In genomic region chr9:32556313-32556712, GRCm38 (mm10) we compare ENCODE assay signal across 15 mouse cellular contexts. TPM values are rescaled to one million over a fixed set of nuclear protein-coding genes. Genes with fewer than 3 reads are reported as not detected.
DNase-seq lines count a peak whose midpoint lies in the region; ATAC-seq lines count a peak whose summit lies in the region.
"Had no signal": no experiment of that assay in that cellular context is flagged by ENCODE, and none has a peak within 500 bp of the region (broad histone marks: within the 10 kb centered on the region; RNA-seq: fewer than 3 reads in every experiment).

No protein-coding gene starts in this region.

- no peaks in the 10 kb centered on the region for H3K9me3 ChIP-seq in heart, embryonic 12.5 days (replicated peaks)
- H3K9me3 ChIP-seq in lung, embryonic 16.5 days (ENCODE audit: control insufficient read depth, low read length), result no peaks in the 10 kb centered on the region

- H3K4me2 ChIP-seq in heart, embryonic 12.5 days, result no peak overlapping the region
- no peak overlapping the region for H3K4me2 ChIP-seq in lung, embryonic 16.5 days (ENCODE audit: low read depth, low read length)

- H3K9ac ChIP-seq in heart, embryonic 12.5 days, result no peak overlapping the region
- H3K9ac ChIP-seq in lung, embryonic 16.5 days (ENCODE audit: low read length), result no peak overlapping the region

- H3K4me1 ChIP-seq in heart, embryonic 12.5 days (replicated peaks), result peaks cover 7% of the 10 kb centered on the region
- no peaks in the 10 kb centered on the region; the same call in 1 of the 2 replicates for H3K4me1 ChIP-seq in lung, embryonic 16.5 days (replicated peaks; ENCODE audit: control insufficient read depth, insufficient read depth, low read length)

- no peak overlapping the region for H3K27ac ChIP-seq in heart, embryonic 12.5 days (ENCODE audit: poor library complexity, severe bottlenecking)
- H3K27ac ChIP-seq in lung, embryonic 16.5 days (ENCODE audit: low read length), result peak overlapping the region; percentile 83

- H3K36me3 ChIP-seq in heart, embryonic 12.5 days, result no peaks in the 10 kb centered on the region
- H3K36me3 ChIP-seq in lung, embryonic 16.5 days (ENCODE audit: control insufficient read depth, insufficient read depth, low read length), result no peaks in the 10 kb centered on the region

- no peak overlapping the region for H3K4me3 ChIP-seq in heart, embryonic 12.5 days
- H3K4me3 ChIP-seq in lung, embryonic 16.5 days (ENCODE audit: low read length), result no peak overlapping the region

- no peak for DNase-seq in heart, adult 8-10 months (ENCODE audit: low spot score)
- DNase-seq in thymus, postnatal 4 days, result peak; percentile 57
- no peak for DNase-seq in thymus, postnatal 25 days
- no peak for DNase-seq in embryo, embryonic 10.5 days (ENCODE audit: low spot score)
- no peak for DNase-seq in urinary bladder, postnatal 10 days (ENCODE audit: low spot score)
- DNase-seq in ovary, adult 18-20 months (ENCODE audit: low spot score), result no peak
- DNase-seq: cerebellum, adult 18-20 months; embryo, embryonic 11 days; layer of hippocampus, adult 9-11 months; spleen, adult 18-20 months had no signal

- 0 out of 2 replicates have a peak, but pooled peaks cover 4% of the 10 kb centered on the region for H3K27me3 ChIP-seq in heart, embryonic 12.5 days (replicated peaks)
- no peaks in the 10 kb centered on the region for H3K27me3 ChIP-seq in lung, embryonic 16.5 days (ENCODE audit: control insufficient read depth, insufficient read depth, low read depth, low read length)

- 42% methylated on average over 7 of the region's 7 CpGs for WGBS in heart, embryonic 12.5 days
- WGBS in lung, embryonic 16.5 days, result 44% methylated on average over 7 of the region's 7 CpGs

- 0 out of 2 replicates have a peak, but pooled peaks have one; percentile 45 for ATAC-seq in heart, embryonic 12.5 days (ENCODE audit: insufficient number of reproducible peaks, low FRiP score)
- peak; percentile 65 for ATAC-seq in lung, embryonic 16.5 days (ENCODE audit: low read depth)
- ATAC-seq: activated CD4-positive, CD25-positive, alpha-beta regulatory T cell, adult 4 months; hindbrain, embryonic 16.5 days had no signal

RNA-seq across cellular contexts. Expression of gene Fli1, which starts 13.7 kb away (rescaled TPM):
- polyA plus RNA-seq in heart, embryonic 12.5 days (2016; fragmentation: Nextera tagmentation; extraction: Ambion mirVana), result 20.1 and 20.2 TPM in 2 replicates
- total RNA-seq in heart, adult 8-10 months (2022), result 10 to 100 TPM; 18.5 to 30.7 (median 20.8) TPM
- 32.8 and 34.9 TPM in 2 replicates for polyA plus RNA-seq in lung, embryonic 16.5 days (2015; fragmentation: Nextera tagmentation; extraction: Ambion mirVana)
- polyA plus RNA-seq: C2C12 had no signal
